Mouse (Mus musculus): ENCODE measurements around the gene Tagln2. TPM values are rescaled to one million over a fixed set of nuclear protein-coding genes. Genes with fewer than 3 reads are reported as not detected.

The Tagln2 gene
- polyA plus RNA-seq, 1 experiment from 2014 or later = 251 TPM

DNA sequence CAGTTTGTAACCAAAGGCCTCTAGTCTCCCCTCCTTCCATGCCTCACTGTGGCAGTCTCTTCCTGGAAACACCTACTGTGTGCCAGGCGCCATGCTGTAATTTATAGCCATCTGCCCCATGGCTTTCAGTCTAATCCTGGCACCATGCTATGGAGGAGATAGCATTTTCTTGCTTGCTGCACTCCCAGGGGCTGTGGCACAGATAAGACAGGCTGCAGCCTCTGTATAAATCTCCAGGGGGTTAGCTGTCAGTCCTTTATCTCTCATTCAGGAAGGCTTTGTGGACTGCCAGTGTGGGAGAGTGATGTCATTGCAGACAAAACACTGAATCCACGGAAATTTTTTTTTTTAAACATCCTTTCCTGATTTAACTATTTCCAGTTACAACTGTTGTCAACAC, 8.3 kb downstream of the Tagln2 start:
- Histone ChIP-seq H3K4me1 (peaks cover 49% of the 10 kb centered on the region), H3K4me2 (no peak overlapping the region), H3K9me3 (replicated peaks) (no peaks in the 10 kb centered on the region), H3K36me3 (peaks cover 36% of the 10 kb centered on the region), H3K27ac (no peak overlapping the region), H3K9ac (no peak overlapping the region), H3K4me3 (replicated peaks) (no peak overlapping the region), H3K27me3 (no peaks in the 10 kb centered on the region)
- WGBS = 59% methylated on average over 2 of the region's 2 CpGs
- ATAC-seq (replicated peaks; ENCODE audit: low FRiP score) = no peak

DNA sequence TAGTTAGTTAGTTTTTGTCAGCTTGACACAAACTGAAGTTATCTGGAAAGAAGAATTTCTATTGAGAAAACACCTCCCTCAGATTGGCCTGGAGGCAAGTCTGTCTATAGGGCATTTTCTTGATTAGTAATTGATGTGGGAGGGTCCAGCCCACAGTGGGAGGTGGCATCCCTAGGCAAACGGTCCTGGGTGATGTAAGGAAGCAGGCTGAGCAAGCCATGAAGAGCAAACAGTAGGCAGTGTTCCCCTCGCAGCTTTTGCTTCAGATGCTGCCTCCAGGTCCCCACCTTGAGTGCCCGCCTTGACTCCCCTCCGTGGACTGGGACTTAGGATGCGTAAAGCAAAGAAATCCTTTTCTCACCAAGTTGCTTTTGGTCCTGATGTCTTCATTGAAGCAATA, 9.4 kb downstream of the Tagln2 start:
- no peaks in the 10 kb centered on the region for H3K9me3 ChIP-seq (replicated peaks)
- 79% methylated on average over 5 of the region's 5 CpGs for WGBS

DNA sequence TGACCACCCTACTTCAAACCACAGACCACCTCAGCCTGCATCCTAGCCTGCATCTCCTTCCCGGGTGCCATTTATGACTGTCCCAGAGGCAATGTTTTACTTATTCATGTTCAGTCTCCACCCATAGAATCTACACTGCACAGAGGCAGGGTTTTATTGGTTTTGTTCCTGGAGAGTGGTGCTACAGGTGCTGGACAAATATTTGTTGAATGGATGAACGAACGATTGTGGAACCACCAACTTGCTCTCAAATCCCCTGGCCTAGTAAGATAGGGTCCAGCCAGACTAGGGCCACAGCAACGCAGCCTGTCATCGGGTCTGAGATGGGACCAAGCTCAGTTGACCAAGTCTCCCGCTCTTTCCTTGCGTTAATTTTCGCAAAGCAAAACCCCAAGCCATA, 10.1 kb downstream of the Tagln2 start:
- H3K36me3 ChIP-seq = peaks cover 36% of the 10 kb centered on the region
- H3K27ac ChIP-seq = peak overlapping the region; percentile 18; the same call in 1 of the 2 replicates
- peaks cover 51% of the 10 kb centered on the region for H3K4me1 ChIP-seq
- no peak overlapping the region for H3K9ac ChIP-seq
- H3K9me3 ChIP-seq (replicated peaks) = no peaks in the 10 kb centered on the region
- WGBS = 35% methylated on average over 8 of the region's 8 CpGs
- H3K4me2 ChIP-seq = peak overlapping the region; percentile 37; the same call in 1 of the 2 replicates
- H3K4me3 ChIP-seq (replicated peaks) = peak overlapping the region; percentile 7; the same call in 1 of the 2 replicates
- ATAC-seq (replicated peaks; ENCODE audit: low FRiP score) = peak; percentile 7; the same call in 1 of the 2 replicates
- H3K27me3 ChIP-seq = no peaks in the 10 kb centered on the region

More for the DNA sequence above, 9.4 kb downstream of the Tagln2 start:
- Histone ChIP-seq H3K27me3 (no peaks in the 10 kb centered on the region), H3K4me1 (peaks cover 51% of the 10 kb centered on the region), H3K9ac (no peak overlapping the region), H3K36me3 (peaks cover 36% of the 10 kb centered on the region), H3K4me3 (replicated peaks) (no peak overlapping the region), H3K27ac (no peak overlapping the region), H3K4me2 (no peak overlapping the region)
- no peak for ATAC-seq (replicated peaks; ENCODE audit: low FRiP score)

DNA sequence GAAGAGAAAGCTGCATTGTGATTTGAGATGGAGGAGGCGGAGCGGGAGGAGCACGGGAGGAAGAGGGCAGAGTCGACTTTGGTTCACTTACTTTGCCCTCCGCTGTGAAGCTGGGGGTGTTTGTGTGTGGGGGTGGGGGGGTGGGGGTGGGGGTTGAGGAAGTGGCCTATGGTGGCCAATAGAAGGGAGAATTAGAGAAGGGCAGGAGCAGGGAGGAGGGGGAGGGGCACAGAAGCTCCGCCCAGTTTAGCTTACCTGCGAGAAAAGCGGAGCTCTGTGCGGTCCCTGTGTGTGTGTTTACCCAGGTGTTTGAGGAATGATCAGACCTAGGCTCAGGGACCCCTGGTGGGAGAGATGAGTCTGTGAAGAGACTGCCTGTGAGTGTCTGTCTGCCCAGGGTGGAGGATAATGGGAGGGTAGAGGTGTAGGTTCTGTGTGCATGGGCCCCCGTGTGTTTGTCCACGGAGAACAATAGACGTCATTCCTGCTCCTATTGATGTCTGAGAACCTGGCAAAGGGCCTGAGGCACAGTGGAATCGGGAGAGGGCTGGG, 10.7 kb downstream of the Tagln2 start:
- 25% methylated on average over 13 of the region's 13 CpGs for WGBS
- Histone ChIP-seq H3K4me2 (peak overlapping the region; percentile 37), H3K9ac (no peak overlapping the region), H3K36me3 (peaks cover 30% of the 10 kb centered on the region), H3K27me3 (no peaks in the 10 kb centered on the region), H3K27ac (0 out of 2 replicates have a peak overlapping the region, but pooled peaks have one; percentile 18), H3K9me3 (replicated peaks) (no peaks in the 10 kb centered on the region), H3K4me1 (peaks cover 56% of the 10 kb centered on the region), H3K4me3 (replicated peaks) (peak overlapping the region; percentile 7; the same call in 1 of the 2 replicates)
- peak; percentile 42 for ATAC-seq (replicated peaks; ENCODE audit: low FRiP score)

DNA sequence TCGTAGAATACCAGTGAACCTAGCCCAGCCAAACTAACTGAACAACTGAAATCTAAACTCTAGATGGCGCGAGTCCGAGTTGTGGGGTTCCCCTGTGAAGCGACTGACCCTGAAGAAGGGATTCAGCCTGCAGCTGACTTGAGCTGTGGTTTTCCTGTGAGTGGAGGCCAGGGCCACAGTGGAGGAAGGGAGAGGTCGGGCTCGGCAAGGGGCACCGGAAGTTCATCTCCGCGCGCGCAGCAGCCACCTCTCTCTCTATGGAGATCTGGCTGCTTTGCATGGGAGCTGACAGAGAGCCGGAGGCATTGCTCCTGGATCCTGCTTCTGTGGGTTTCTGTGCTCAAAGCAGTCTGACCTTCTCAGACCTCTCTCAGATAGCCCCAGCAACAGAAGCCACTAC, 13.1 kb downstream of the Tagln2 start:
- WGBS = 23% methylated on average over 13 of the region's 13 CpGs
- ATAC-seq (replicated peaks; ENCODE audit: low FRiP score) = no peak

DNA sequence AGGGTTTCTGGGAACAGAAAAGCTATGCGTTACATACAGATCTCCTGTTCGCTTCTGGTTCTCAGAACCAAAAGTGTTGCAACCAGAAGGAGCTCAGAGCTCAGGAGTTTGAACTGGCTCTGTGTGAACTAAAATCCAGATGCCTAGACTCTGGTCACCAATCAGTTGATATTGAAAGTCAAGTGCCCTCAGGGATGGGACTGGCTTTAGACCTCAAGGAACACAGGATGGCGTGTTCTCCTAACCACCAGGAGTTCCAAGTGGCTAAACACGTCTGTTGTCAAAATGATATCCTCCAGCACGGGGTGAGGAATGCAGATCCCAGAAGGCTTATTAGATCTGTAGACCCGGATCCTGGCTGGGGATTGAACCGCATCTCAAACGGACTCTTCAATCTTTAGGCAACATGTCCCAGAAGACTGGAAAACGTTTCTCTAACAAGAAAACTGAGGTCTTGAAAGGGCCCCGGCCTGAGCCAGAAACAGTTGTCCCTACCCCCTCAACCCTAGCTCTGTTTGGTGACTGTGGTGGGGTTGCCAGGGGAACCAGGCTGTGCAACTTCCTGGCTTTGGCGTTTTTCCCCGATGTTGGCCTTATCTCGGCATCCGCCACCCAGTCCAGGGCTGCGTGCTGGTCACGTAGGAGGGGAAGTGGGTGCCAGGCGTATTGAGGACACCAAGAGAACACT, 13.8 kb downstream of the Tagln2 start:
- Histone ChIP-seq H3K9me3 (replicated peaks) (peaks cover 4% of the 10 kb centered on the region), H3K4me1 (peaks cover 51% of the 10 kb centered on the region), H3K27ac (peak overlapping the region; percentile 66), H3K9ac (no peak overlapping the region), H3K4me3 (replicated peaks) (no peak overlapping the region), H3K36me3 (no peaks in the 10 kb centered on the region), H3K4me2 (no peak overlapping the region), H3K27me3 (no peaks in the 10 kb centered on the region)
- 73% methylated on average over 17 of the region's 17 CpGs for WGBS
- no peak; the same call in 1 of the 2 replicates for ATAC-seq (replicated peaks; ENCODE audit: low FRiP score)

More for the DNA sequence above, 13.1 kb downstream of the Tagln2 start:
- H3K4me1 ChIP-seq = peaks cover 51% of the 10 kb centered on the region
- peaks cover 6% of the 10 kb centered on the region; the same call in 1 of the 2 replicates for H3K36me3 ChIP-seq
- H3K4me3 ChIP-seq (replicated peaks) = no peak overlapping the region
- H3K9ac ChIP-seq = no peak overlapping the region
- H3K9me3 ChIP-seq (replicated peaks) = peaks cover 4% of the 10 kb centered on the region
- H3K27me3 ChIP-seq = no peaks in the 10 kb centered on the region
- peak overlapping the region; percentile 31 for H3K4me2 ChIP-seq
- H3K27ac ChIP-seq = peak overlapping the region; percentile 66

DNA sequence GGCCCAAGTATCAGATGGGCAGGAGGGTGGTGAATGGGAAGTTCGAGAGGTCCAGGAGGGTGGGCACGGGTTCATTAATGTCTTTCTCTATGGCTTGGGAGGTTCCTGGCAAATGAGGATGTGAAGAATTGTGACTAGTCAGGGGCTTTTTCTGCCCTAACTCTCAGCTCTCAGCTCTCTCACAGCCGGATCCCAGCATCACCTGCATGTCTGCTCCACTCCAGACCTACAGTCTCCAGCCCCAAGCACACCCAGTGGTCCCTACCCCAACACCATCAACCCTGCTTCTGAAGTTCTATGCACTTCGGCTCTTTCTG, 14.3 kb downstream of the Tagln2 start:
- WGBS = 81% methylated on average over 4 of the region's 4 CpGs

DNA sequence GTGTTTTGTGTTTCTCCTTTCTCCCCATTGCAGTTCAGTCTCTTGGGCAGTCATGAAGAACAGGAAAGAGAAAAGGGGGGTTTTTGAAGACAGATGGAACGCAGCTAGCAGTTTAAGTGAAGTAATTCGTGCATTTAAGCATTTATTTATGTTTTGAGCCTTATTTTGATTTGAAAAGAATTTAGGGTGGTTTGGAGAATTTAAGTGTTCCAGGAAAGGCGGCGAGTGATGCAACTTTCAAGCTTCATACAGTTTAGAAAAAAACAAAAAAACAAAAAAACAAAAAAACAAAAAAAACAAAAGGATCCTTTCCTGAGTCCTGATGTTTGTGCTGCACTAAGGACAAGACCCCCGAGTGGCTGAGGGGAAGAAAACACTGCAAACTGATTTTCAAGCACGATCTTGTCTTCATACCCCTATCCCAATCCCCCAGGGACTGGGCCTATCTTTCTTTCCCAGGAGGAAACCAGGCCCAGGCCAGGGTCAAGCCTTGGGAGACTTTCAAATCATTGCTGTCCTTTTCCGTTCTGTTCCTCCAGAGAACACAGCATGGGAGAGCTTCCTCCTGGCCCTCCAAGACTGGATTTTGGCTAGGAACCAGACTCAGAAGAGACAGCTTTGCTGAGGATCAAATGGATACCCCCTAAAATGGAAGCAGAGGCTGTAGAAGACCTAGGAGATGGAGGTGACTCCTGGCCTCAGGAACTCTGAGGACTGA, 14.9 kb downstream of the Tagln2 start:
- no peaks in the 10 kb centered on the region for H3K27me3 ChIP-seq
- WGBS = 74% methylated on average over 7 of the region's 7 CpGs
- no peak for ATAC-seq (replicated peaks; ENCODE audit: low FRiP score)
- no peaks in the 10 kb centered on the region for H3K36me3 ChIP-seq
- no peak overlapping the region for H3K4me3 ChIP-seq (replicated peaks)
- peaks cover 4% of the 10 kb centered on the region for H3K9me3 ChIP-seq (replicated peaks)
- peak overlapping the region; percentile 66 for H3K27ac ChIP-seq
- H3K4me2 ChIP-seq = no peak overlapping the region
- H3K4me1 ChIP-seq = peaks cover 50% of the 10 kb centered on the region
- H3K9ac ChIP-seq = no peak overlapping the region

More for the DNA sequence above, 14.3 kb downstream of the Tagln2 start:
- Histone ChIP-seq H3K9ac (no peak overlapping the region), H3K9me3 (replicated peaks) (peaks cover 4% of the 10 kb centered on the region), H3K27me3 (no peaks in the 10 kb centered on the region), H3K4me2 (no peak overlapping the region), H3K36me3 (no peaks in the 10 kb centered on the region), H3K27ac (peak overlapping the region; percentile 66), H3K4me3 (replicated peaks) (no peak overlapping the region), H3K4me1 (peaks cover 51% of the 10 kb centered on the region)
- ATAC-seq (replicated peaks; ENCODE audit: low FRiP score) = no peak

DNA sequence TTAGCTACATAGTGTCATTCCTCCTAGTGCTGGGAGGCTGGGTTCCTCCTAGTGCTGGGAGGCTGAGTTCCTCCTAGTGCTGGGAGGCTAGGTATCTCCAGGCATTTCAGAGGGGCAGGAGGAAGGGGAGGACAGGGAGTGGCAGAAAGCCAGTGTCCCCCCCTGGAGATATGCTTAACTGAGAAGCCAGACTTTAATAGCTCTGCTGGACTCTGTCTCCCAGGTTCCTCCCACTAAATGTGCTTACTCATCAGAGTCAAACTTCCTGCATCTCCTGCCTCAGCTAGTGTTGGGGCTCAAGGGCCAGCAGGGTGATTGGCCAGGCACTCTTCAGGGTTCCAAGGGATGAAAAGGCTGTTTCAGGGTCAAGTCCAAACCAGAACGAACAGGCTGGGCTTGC, 15.5 kb downstream of the Tagln2 start:
- peaks cover 4% of the 10 kb centered on the region for H3K9me3 ChIP-seq (replicated peaks)
- H3K36me3 ChIP-seq = no peaks in the 10 kb centered on the region
- no peak overlapping the region for H3K4me3 ChIP-seq (replicated peaks)
- no peak overlapping the region for H3K9ac ChIP-seq
- H3K4me1 ChIP-seq = peaks cover 50% of the 10 kb centered on the region
- 0 out of 2 replicates have a peak, but pooled peaks have one; percentile 20 for ATAC-seq (replicated peaks; ENCODE audit: low FRiP score)
- peak overlapping the region; percentile 63 for H3K27ac ChIP-seq
- H3K4me2 ChIP-seq = no peak overlapping the region
- 65% methylated on average over 1 of the region's 1 CpGs for WGBS
- no peaks in the 10 kb centered on the region for H3K27me3 ChIP-seq

DNA sequence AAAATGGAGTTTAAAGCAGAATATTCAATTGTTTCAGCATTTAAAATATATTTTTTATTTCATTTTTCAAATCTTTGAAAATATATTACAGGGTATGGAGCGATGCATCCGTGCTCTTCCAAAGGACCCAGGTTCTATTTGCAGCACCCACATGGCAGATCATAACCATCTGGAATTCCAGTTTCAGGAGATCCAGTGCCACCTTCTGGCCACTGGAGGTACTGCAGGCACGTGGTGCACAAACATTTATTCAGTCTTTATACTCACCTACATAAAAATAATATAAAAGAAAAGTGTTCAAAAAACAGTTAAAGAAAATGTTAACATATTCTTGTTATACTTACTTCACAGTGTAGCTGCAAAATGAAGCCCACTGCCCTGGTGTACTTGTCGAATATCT, 18.2 kb downstream of the Tagln2 start:
- no peak overlapping the region for H3K27ac ChIP-seq
- peaks cover 4% of the 10 kb centered on the region for H3K9me3 ChIP-seq (replicated peaks)
- ATAC-seq (replicated peaks; ENCODE audit: low FRiP score) = no peak
- no peak overlapping the region for H3K9ac ChIP-seq
- H3K4me2 ChIP-seq = no peak overlapping the region
- 80% methylated on average over 4 of the region's 4 CpGs for WGBS
- H3K4me3 ChIP-seq (replicated peaks) = no peak overlapping the region
- H3K4me1 ChIP-seq = peaks cover 48% of the 10 kb centered on the region
- H3K36me3 ChIP-seq = no peaks in the 10 kb centered on the region
- no peaks in the 10 kb centered on the region for H3K27me3 ChIP-seq

DNA sequence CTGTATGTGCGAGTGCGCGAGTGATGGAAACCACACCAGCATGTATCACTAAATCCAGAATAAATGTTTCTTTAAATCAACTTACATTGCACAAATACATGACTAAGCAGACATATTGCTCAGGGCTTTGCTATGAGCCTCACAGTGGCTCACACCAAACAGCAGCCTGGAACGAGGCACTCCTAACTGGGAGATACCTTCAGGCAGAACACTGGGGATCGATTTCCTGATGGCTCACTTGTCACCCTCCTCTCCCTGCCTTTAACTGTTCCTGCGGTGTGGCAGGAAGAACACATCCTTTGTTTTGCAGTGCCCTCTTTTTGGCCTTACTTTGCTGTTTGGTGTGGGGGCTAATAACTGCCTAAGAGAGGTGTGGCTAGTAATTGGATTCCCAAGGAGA, 19.8 kb downstream of the Tagln2 start:
- H3K4me1 ChIP-seq = peaks cover 34% of the 10 kb centered on the region
- H3K4me2 ChIP-seq = no peak overlapping the region
- H3K36me3 ChIP-seq = no peaks in the 10 kb centered on the region
- no peaks in the 10 kb centered on the region for H3K27me3 ChIP-seq
- no peak overlapping the region for H3K9ac ChIP-seq
- H3K27ac ChIP-seq = no peak overlapping the region
- no peak overlapping the region for H3K4me3 ChIP-seq (replicated peaks)
- WGBS = 59% methylated on average over 6 of the region's 6 CpGs
- H3K9me3 ChIP-seq (replicated peaks) = peaks cover 4% of the 10 kb centered on the region
- no peak for ATAC-seq (replicated peaks; ENCODE audit: low FRiP score)
